Mouse (Mus musculus): ENCODE data around the gene Mdm2. TPM values are rescaled to one million over a fixed set of nuclear protein-coding genes. Genes with fewer than 3 reads are reported as not detected.

The Mdm2 gene
- polyA plus RNA-seq, 1 experiment from 2014 or later = 56.0 TPM

DNA sequence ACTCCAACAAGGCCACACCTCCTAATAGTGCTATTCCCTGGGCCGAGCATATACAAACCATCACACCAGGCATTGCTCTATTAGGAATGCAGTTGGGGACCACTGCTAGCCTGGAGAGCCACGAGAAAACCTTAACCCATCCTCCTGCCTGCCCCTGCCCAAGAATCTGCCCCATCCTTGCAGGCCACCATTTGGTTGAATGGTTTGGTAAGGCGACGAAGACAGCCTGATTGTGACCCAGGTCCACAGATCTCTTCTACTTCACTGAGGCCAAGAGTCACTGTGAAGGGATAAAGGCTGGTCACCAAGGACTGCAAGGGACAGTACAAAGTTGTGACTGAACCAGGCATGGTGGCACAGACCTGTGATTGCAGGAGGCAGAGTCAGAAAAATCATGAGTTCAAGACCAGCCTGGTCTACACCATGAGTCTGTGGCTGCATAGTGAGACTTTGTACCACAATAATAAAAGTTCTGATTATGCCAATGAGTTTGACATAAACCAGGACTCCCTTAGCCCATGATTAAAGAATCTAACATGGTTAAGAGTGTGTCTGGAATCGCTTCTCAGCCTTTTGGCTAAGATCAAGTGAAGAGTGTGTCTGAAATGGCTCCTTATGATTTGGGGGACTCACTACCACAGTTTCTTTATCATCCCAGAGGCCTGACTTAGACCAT, 63.9 kb downstream of the Mdm2 start:
- Histone ChIP-seq H3K9me3 (ENCODE audit: control insufficient read depth, low read length) (no peaks in the 10 kb centered on the region), H3K9ac (ENCODE audit: low read depth, low read length) (no peak overlapping the region), H3K4me3 (ENCODE audit: low read depth, low read length) (no peak overlapping the region), H3K27ac (ENCODE audit: low read depth, low read length) (no peak overlapping the region), H3K27me3 (replicated peaks; ENCODE audit: control insufficient read depth, insufficient read depth, low read length) (no peaks in the 10 kb centered on the region), H3K4me2 (no peak overlapping the region), H3K4me1 (replicated peaks; ENCODE audit: control insufficient read depth, insufficient read depth, low read length) (no peaks in the 10 kb centered on the region), H3K36me3 (ENCODE audit: control insufficient read depth, insufficient read depth, low read length) (no peaks in the 10 kb centered on the region)
- no peak for DNase-seq (ENCODE audit: low spot score)
- no peak for ATAC-seq (replicated peaks; ENCODE audit: low FRiP score)
- 86% methylated on average over 5 of the region's 5 CpGs for WGBS

DNA sequence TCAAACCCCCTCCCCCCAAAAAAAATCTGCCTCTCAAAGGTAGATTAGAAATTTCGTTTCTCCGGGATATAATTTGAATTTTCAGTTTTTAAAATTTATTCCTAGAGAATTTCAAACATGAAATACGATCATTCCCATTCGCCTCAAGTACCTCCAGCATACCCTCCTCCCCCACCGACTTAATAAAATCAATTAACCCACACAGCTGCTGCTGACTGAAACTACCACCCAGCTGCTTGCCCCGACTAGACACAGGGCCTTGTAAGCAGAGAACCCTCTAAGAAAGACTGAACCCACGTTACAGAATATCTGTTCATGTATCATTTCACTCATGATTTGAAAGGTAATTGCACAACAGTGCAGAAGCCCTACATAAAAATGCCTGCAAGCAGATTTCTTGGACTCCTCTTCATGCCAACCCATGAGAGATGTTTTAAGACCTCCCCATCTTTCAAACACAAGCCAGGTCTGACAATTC, 65.0 kb downstream of the Mdm2 start:
- ATAC-seq (replicated peaks; ENCODE audit: low FRiP score) (no peak), DNase-seq (ENCODE audit: low spot score) (no peak)
- H3K36me3 ChIP-seq (ENCODE audit: control insufficient read depth, insufficient read depth, low read length) = no peaks in the 10 kb centered on the region
- H3K4me1 ChIP-seq (replicated peaks; ENCODE audit: control insufficient read depth, insufficient read depth, low read length) = no peaks in the 10 kb centered on the region
- 77% methylated on average over 7 of the region's 7 CpGs for WGBS
- H3K9me3 ChIP-seq (ENCODE audit: control insufficient read depth, low read length) = no peaks in the 10 kb centered on the region
- no peak overlapping the region for H3K9ac ChIP-seq (ENCODE audit: low read depth, low read length)
- H3K4me2 ChIP-seq = no peak overlapping the region
- no peak overlapping the region for H3K4me3 ChIP-seq (ENCODE audit: low read depth, low read length)
- no peaks in the 10 kb centered on the region for H3K27me3 ChIP-seq (replicated peaks; ENCODE audit: control insufficient read depth, insufficient read depth, low read length)
- H3K27ac ChIP-seq (ENCODE audit: low read depth, low read length) = no peak overlapping the region

DNA sequence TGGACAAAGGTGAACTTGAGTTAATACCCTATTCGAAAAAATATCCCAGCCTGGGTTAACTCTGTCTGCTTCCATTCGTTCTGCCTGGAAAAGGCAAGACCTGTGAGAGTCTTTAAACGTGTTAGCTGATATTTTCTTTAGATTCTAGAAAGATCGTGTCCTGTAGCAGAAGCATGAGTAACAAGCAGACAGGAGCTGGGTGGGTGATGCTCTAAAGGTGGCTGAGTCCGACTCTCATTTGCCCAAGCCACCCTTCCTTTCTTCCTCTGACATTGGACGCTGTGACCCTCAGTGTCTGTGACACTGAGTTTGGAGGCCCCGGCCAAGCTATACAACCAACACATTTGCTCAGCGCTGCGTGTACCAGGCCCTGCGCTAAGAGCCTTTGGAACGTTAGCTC, 65.7 kb downstream of the Mdm2 start:
- H3K9me3 ChIP-seq (ENCODE audit: control insufficient read depth, low read length) = no peaks in the 10 kb centered on the region
- no peak overlapping the region for H3K9ac ChIP-seq (ENCODE audit: low read depth, low read length)
- no peaks in the 10 kb centered on the region for H3K36me3 ChIP-seq (ENCODE audit: control insufficient read depth, insufficient read depth, low read length)
- 88% methylated on average over 11 of the region's 11 CpGs for WGBS
- H3K27me3 ChIP-seq (replicated peaks; ENCODE audit: control insufficient read depth, insufficient read depth, low read length) = no peaks in the 10 kb centered on the region
- ATAC-seq (replicated peaks; ENCODE audit: low FRiP score) = no peak
- H3K27ac ChIP-seq (ENCODE audit: low read depth, low read length) = no peak overlapping the region
- DNase-seq (ENCODE audit: low spot score) = no peak
- H3K4me1 ChIP-seq (replicated peaks; ENCODE audit: control insufficient read depth, insufficient read depth, low read length) = peaks cover 6% of the 10 kb centered on the region; the same call in 1 of the 2 replicates
- H3K4me2 ChIP-seq = no peak overlapping the region
- no peak overlapping the region for H3K4me3 ChIP-seq (ENCODE audit: low read depth, low read length)

DNA sequence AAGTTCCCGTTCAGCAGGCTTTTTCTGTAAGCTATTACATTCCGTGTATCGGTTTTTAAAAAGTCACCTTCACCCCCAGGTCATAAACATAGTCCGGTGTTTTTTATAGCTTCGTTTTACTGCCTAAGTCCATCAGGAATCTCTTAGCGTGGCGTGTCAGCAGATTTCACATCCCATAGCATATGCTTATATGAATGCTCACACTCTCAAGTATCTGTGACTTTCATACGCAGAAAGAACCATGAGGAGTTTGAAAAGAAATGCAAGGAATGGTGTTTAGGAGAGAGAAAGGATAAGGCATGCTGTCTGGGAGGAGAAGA, 66.2 kb downstream of the Mdm2 start:
- Histone ChIP-seq H3K9ac (ENCODE audit: low read depth, low read length) (no peak overlapping the region), H3K4me3 (ENCODE audit: low read depth, low read length) (no peak overlapping the region), H3K4me1 (replicated peaks; ENCODE audit: control insufficient read depth, insufficient read depth, low read length) (peaks cover 11% of the 10 kb centered on the region; the same call in 1 of the 2 replicates), H3K27me3 (replicated peaks; ENCODE audit: control insufficient read depth, insufficient read depth, low read length) (no peaks in the 10 kb centered on the region), H3K4me2 (no peak overlapping the region), H3K27ac (ENCODE audit: low read depth, low read length) (no peak overlapping the region), H3K9me3 (ENCODE audit: control insufficient read depth, low read length) (no peaks in the 10 kb centered on the region), H3K36me3 (ENCODE audit: control insufficient read depth, insufficient read depth, low read length) (no peaks in the 10 kb centered on the region)
- ATAC-seq (replicated peaks; ENCODE audit: low FRiP score) (no peak), DNase-seq (ENCODE audit: low spot score) (no peak)
- 84% methylated on average over 8 of the region's 8 CpGs for WGBS

DNA sequence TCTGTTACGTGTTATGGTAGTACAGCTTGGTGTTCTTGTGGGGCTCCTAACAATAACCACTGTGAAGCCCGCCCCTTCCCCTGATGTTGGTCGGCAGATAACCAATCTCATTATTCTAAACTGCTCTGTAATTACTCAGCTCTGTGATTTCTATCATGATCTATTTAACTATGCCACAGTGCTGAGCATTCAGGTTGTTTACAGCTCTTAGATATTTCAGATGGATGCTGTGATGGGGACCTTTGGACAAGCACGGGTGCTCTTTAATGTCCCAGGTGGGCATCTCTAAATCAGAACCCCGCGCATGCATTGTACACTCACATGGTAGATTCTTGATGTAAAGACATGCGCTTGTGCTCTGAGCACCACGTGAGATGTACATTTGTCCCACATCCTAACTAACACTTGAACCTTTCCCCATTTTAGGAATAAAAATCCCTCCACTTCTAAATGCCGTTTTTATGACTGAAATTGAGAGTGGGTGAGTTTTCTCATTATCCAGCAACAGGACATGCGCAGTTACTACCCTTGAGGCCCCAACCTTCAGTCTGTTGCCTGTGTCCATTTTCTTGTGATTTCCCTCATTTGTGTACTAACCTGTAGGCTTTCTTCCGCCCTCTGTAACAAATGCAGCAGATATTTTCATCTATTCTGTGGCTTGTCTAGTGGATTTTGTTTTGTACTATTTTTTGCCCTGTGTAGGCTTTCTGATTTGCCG, 66.7 kb downstream of the Mdm2 start:
- DNase-seq (ENCODE audit: low spot score) = no peak

DNA sequence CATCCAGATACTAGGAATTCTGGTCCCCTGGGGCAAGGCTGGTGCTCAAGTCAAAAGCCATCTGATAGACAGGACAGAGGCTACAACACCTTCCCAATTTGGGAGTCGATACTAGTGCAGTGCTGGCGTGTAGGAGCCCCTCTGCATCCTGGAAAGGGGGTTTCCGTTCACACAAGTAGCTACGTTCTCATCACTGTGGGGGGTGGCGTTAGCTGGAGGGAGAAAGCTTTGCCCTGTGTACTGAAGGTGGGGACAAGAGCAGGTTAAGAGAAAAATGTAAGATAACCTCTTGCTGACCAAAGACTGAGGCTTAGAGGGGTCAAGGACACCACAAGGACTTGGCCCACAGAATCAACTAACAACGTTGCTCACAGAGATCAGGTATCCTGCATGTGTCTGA, 67.3 kb downstream of the Mdm2 start:
- 79% methylated on average over 6 of the region's 6 CpGs for WGBS

More for the DNA sequence above, 66.7 kb downstream of the Mdm2 start:
- no peaks in the 10 kb centered on the region for H3K27me3 ChIP-seq (replicated peaks; ENCODE audit: control insufficient read depth, insufficient read depth, low read length)
- no peak for ATAC-seq (replicated peaks; ENCODE audit: low FRiP score)
- H3K9me3 ChIP-seq (ENCODE audit: control insufficient read depth, low read length) = no peaks in the 10 kb centered on the region
- H3K27ac ChIP-seq (ENCODE audit: low read depth, low read length) = no peak overlapping the region
- no peak overlapping the region for H3K4me2 ChIP-seq
- H3K4me3 ChIP-seq (ENCODE audit: low read depth, low read length) = no peak overlapping the region
- H3K36me3 ChIP-seq (ENCODE audit: control insufficient read depth, insufficient read depth, low read length) = no peaks in the 10 kb centered on the region
- no peak overlapping the region for H3K9ac ChIP-seq (ENCODE audit: low read depth, low read length)
- 82% methylated on average over 12 of the region's 12 CpGs for WGBS
- H3K4me1 ChIP-seq (replicated peaks; ENCODE audit: control insufficient read depth, insufficient read depth, low read length) = peaks cover 11% of the 10 kb centered on the region; the same call in 1 of the 2 replicates

DNA sequence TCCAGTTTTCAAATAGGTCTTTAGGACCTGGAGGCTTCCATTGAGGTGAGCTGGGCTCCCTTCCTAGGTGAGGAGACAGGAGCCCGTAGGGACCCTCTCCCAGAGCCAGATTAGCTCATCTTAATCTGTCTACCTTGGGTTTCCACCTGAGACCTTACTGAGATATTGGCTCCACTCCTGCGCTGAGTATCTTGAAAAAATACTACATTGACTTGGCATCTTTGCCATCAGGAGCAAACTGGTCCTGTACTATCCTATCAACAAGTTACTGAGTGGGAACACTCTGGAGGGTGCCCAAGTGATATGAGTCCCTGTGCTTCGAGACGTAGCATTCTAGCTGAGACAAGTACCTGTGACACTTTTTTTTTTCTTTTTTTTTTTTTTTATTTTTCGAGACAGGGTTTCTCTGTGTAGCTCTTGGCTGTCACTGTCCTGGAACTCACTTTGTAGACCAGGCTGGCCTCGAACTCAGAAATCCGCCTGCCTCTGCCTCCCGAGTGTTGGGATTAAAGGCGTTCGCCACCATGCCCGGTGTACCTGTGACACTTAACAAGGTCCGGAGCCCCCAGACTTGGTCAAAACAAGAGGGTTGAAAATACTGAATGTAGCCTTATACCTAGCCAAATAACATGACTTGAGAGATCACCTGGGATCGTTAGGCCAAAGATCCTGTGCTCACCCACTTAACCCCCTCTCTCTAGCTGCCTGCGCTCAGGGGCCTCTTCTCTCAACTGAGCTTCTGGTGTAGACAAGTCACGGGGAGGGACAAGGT, 67.9 kb downstream of the Mdm2 start:
- no peak for ATAC-seq (replicated peaks; ENCODE audit: low FRiP score)
- Histone ChIP-seq H3K27ac (ENCODE audit: low read depth, low read length) (no peak overlapping the region), H3K9me3 (ENCODE audit: control insufficient read depth, low read length) (no peaks in the 10 kb centered on the region), H3K4me3 (ENCODE audit: low read depth, low read length) (no peak overlapping the region), H3K4me2 (no peak overlapping the region), H3K4me1 (replicated peaks; ENCODE audit: control insufficient read depth, insufficient read depth, low read length) (peaks cover 11% of the 10 kb centered on the region; the same call in 1 of the 2 replicates), H3K27me3 (replicated peaks; ENCODE audit: control insufficient read depth, insufficient read depth, low read length) (no peaks in the 10 kb centered on the region), H3K9ac (ENCODE audit: low read depth, low read length) (no peak overlapping the region), H3K36me3 (ENCODE audit: control insufficient read depth, insufficient read depth, low read length) (no peaks in the 10 kb centered on the region)
- DNase-seq (ENCODE audit: low spot score) = no peak
- whole genome bisulfite sequencing = 88% methylated on average over 15 of the region's 15 CpGs

More for the DNA sequence above, 67.3 kb downstream of the Mdm2 start:
- Histone ChIP-seq H3K9ac (ENCODE audit: low read depth, low read length) (no peak overlapping the region), H3K9me3 (ENCODE audit: control insufficient read depth, low read length) (no peaks in the 10 kb centered on the region), H3K4me2 (no peak overlapping the region), H3K36me3 (ENCODE audit: control insufficient read depth, insufficient read depth, low read length) (no peaks in the 10 kb centered on the region), H3K4me3 (ENCODE audit: low read depth, low read length) (no peak overlapping the region), H3K4me1 (replicated peaks; ENCODE audit: control insufficient read depth, insufficient read depth, low read length) (peaks cover 11% of the 10 kb centered on the region; the same call in 1 of the 2 replicates), H3K27me3 (replicated peaks; ENCODE audit: control insufficient read depth, insufficient read depth, low read length) (no peaks in the 10 kb centered on the region), H3K27ac (ENCODE audit: low read depth, low read length) (no peak overlapping the region)
- DNase-seq (ENCODE audit: low spot score) (no peak), ATAC-seq (replicated peaks; ENCODE audit: low FRiP score) (no peak)

DNA sequence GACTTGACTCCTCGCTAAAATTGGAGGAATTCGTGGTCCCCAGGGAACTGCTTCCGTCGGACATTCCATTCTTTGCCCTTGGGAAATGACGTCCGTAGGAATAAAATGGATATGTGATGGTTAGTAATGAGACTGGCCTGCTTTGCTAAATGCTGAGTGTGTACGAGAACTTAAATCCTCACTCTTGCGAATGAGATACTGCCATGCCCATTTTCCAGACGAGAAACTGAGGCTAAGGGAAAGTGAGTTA, 68.4 kb downstream of the Mdm2 start:
- no peaks in the 10 kb centered on the region for H3K36me3 ChIP-seq (ENCODE audit: control insufficient read depth, insufficient read depth, low read length)
- no peak overlapping the region for H3K4me3 ChIP-seq (ENCODE audit: low read depth, low read length)
- no peaks in the 10 kb centered on the region for H3K27me3 ChIP-seq (replicated peaks; ENCODE audit: control insufficient read depth, insufficient read depth, low read length)
- peaks cover 11% of the 10 kb centered on the region; the same call in 1 of the 2 replicates for H3K4me1 ChIP-seq (replicated peaks; ENCODE audit: control insufficient read depth, insufficient read depth, low read length)
- no peak overlapping the region for H3K27ac ChIP-seq (ENCODE audit: low read depth, low read length)
- no peak overlapping the region for H3K9ac ChIP-seq (ENCODE audit: low read depth, low read length)
- 81% methylated on average over 9 of the region's 9 CpGs for WGBS
- H3K4me2 ChIP-seq = no peak overlapping the region
- no peaks in the 10 kb centered on the region for H3K9me3 ChIP-seq (ENCODE audit: control insufficient read depth, low read length)
- DNase-seq (ENCODE audit: low spot score) (no peak), ATAC-seq (replicated peaks; ENCODE audit: low FRiP score) (no peak)
